Mouse (Mus musculus): ENCODE results near the gene Tmem79. TPM values are rescaled to one million over a fixed set of nuclear protein-coding genes. Genes with fewer than 3 reads are reported as not detected.

Tmem79 gene
- polyA plus RNA-seq, 1 experiment from 2014 or later, result 9.5 TPM

- no peak overlapping the region for H3K4me2 ChIP-seq
- H3K9me3 ChIP-seq, result no peaks in the 10 kb centered on the region
- no peak for ATAC-seq (ENCODE audit: borderline replicate concordance, extremely low read depth, low FRiP score, low TSS enrichment)
- H3K9ac ChIP-seq, result no peak overlapping the region
- 71% methylated on average over 3 of the region's 3 CpGs for WGBS
- no peaks in the 10 kb centered on the region for H3K27me3 ChIP-seq
- H3K36me3 ChIP-seq, result peaks cover 28% of the 10 kb centered on the region
- peaks cover 23% of the 10 kb centered on the region for H3K4me1 ChIP-seq
- no peak overlapping the region for H3K27ac ChIP-seq
- H3K4me3 ChIP-seq, result no peak overlapping the region
Measured at GRCm38 (mm10) chr3:88339006-88339405, 3.1 kb upstream of the Tmem79 start.

- Histone ChIP-seq H3K4me3 (no peak overlapping the region), H3K4me1 (peaks cover 23% of the 10 kb centered on the region), H3K9ac (no peak overlapping the region), H3K27me3 (no peaks in the 10 kb centered on the region), H3K36me3 (peaks cover 22% of the 10 kb centered on the region), H3K27ac (no peak overlapping the region), H3K4me2 (no peak overlapping the region), H3K9me3 (no peaks in the 10 kb centered on the region)
- WGBS, result 89% methylated on average over 7 of the region's 7 CpGs
- ATAC-seq (ENCODE audit: borderline replicate concordance, extremely low read depth, low FRiP score, low TSS enrichment), result no peak
Measured at GRCm38 (mm10) chr3:88338316-88338715, 2.4 kb upstream of the Tmem79 start.

GRCm38 (mm10) chr3:88337367-88338020, 1.5 kb upstream of the Tmem79 start:
- ATAC-seq (ENCODE audit: borderline replicate concordance, extremely low read depth, low FRiP score, low TSS enrichment), result no peak

GRCm38 (mm10) chr3:88335436-88336053, 403 bp downstream of the Tmem79 start:
- H3K36me3 ChIP-seq, result no peaks in the 10 kb centered on the region
- no peaks in the 10 kb centered on the region for H3K9me3 ChIP-seq
- peak; percentile 55 for ATAC-seq (ENCODE audit: borderline replicate concordance, extremely low read depth, low FRiP score, low TSS enrichment)
- H3K27ac ChIP-seq, result peak overlapping the region; percentile 94
- WGBS, result 1% methylated on average over 27 of the region's 27 CpGs
- H3K27me3 ChIP-seq, result no peaks in the 10 kb centered on the region
- peak overlapping the region; percentile 66 for H3K4me2 ChIP-seq
- peaks cover 23% of the 10 kb centered on the region for H3K4me1 ChIP-seq
- peak overlapping the region; percentile 82 for H3K4me3 ChIP-seq
- H3K9ac ChIP-seq, result peak overlapping the region; percentile 98

More at GRCm38 (mm10) chr3:88337367-88338020, 1.5 kb upstream of the Tmem79 start:
- Histone ChIP-seq H3K4me1 (peaks cover 23% of the 10 kb centered on the region), H3K36me3 (peaks cover 13% of the 10 kb centered on the region), H3K4me2 (peak overlapping the region; percentile 71; the same call in 1 of the 2 replicates), H3K9ac (no peak overlapping the region), H3K9me3 (no peaks in the 10 kb centered on the region), H3K27ac (no peak overlapping the region), H3K4me3 (peak overlapping the region; percentile 82), H3K27me3 (no peaks in the 10 kb centered on the region)
- WGBS, result 70% methylated on average over 11 of the region's 11 CpGs

- peak overlapping the region; percentile 94 for H3K27ac ChIP-seq
- WGBS, result 28% methylated on average over 3 of the region's 3 CpGs
- ATAC-seq (ENCODE audit: borderline replicate concordance, extremely low read depth, low FRiP score, low TSS enrichment), result no peak
- H3K4me2 ChIP-seq, result peak overlapping the region; percentile 66
- peaks cover 23% of the 10 kb centered on the region for H3K4me1 ChIP-seq
- H3K9me3 ChIP-seq, result no peaks in the 10 kb centered on the region
- peak overlapping the region; percentile 98 for H3K9ac ChIP-seq
- H3K4me3 ChIP-seq, result peak overlapping the region; percentile 82
- no peaks in the 10 kb centered on the region for H3K27me3 ChIP-seq
- no peaks in the 10 kb centered on the region for H3K36me3 ChIP-seq
Measured at GRCm38 (mm10) chr3:88334902-88335435, 979 bp downstream of the Tmem79 start.

GRCm38 (mm10) chr3:88334029-88334658, 1.8 kb downstream of the Tmem79 start:
- Histone ChIP-seq H3K9ac (peak overlapping the region; percentile 15; the same call in 1 of the 2 replicates), H3K27me3 (no peaks in the 10 kb centered on the region), H3K4me2 (peak overlapping the region; percentile 66), H3K36me3 (0 out of 2 replicates have a peak, but pooled peaks cover 6% of the 10 kb centered on the region), H3K4me1 (peaks cover 23% of the 10 kb centered on the region), H3K9me3 (no peaks in the 10 kb centered on the region), H3K27ac (peak overlapping the region; percentile 94), H3K4me3 (peak overlapping the region; percentile 27)
- no peak for ATAC-seq (ENCODE audit: borderline replicate concordance, extremely low read depth, low FRiP score, low TSS enrichment)
- WGBS, result 37% methylated on average over 12 of the region's 12 CpGs

- Histone ChIP-seq H3K9ac (no peak overlapping the region), H3K9me3 (no peaks in the 10 kb centered on the region), H3K27ac (no peak overlapping the region), H3K4me2 (no peak overlapping the region), H3K4me1 (peaks cover 6% of the 10 kb centered on the region; the same call in 1 of the 2 replicates), H3K36me3 (peaks cover 22% of the 10 kb centered on the region; the same call in 1 of the 2 replicates), H3K4me3 (no peak overlapping the region), H3K27me3 (no peaks in the 10 kb centered on the region)
- 23% methylated on average over 2 of the region's 2 CpGs for WGBS
- no peak for ATAC-seq (ENCODE audit: borderline replicate concordance, extremely low read depth, low FRiP score, low TSS enrichment)
Measured at GRCm38 (mm10) chr3:88331282-88331681, 4.7 kb downstream of the Tmem79 start.

GRCm38 (mm10) chr3:88328956-88329355, 7.0 kb downstream of the Tmem79 start:
- Histone ChIP-seq H3K27ac (no peak overlapping the region), H3K27me3 (no peaks in the 10 kb centered on the region), H3K4me1 (peaks cover 9% of the 10 kb centered on the region), H3K4me3 (no peak overlapping the region), H3K9ac (no peak overlapping the region), H3K4me2 (no peak overlapping the region), H3K36me3 (peaks cover 22% of the 10 kb centered on the region; the same call in 1 of the 2 replicates), H3K9me3 (no peaks in the 10 kb centered on the region)
- ATAC-seq (ENCODE audit: borderline replicate concordance, extremely low read depth, low FRiP score, low TSS enrichment), result no peak
- WGBS, result 57% methylated on average over 5 of the region's 5 CpGs

- Histone ChIP-seq H3K4me3 (peak within 1 kb of the TSS; percentile 56), H3K4me2 (peak within 1 kb of the TSS; percentile 81), H3K27ac (0 out of 2 replicates have a peak within 1 kb of the TSS, but pooled peaks have one; percentile 3), H3K4me1 (peaks cover 9% of the 10 kb centered on the region), H3K27me3 (no peaks in the 10 kb centered on the region), H3K9me3 (no peaks in the 10 kb centered on the region), H3K36me3 (peaks cover 50% of the 10 kb centered on the region), H3K9ac (peak within 1 kb of the TSS; percentile 66)
- WGBS, result under 1% methylated on average over 10 of the region's 10 CpGs
- ATAC-seq (ENCODE audit: borderline replicate concordance, extremely low read depth, low FRiP score, low TSS enrichment), result peak; percentile 76; the same call in 1 of the 2 replicates
Measured at GRCm38 (mm10) chr3:88324951-88325405, 11.0 kb downstream of the Tmem79 start, which contains the start of gene Glmp. Gene Glmp (plus strand): TSS chr3:88325023.

GRCm38 (mm10) chr3:88299172-88299571, 36.8 kb downstream of the Tmem79 start:
- peaks cover 49% of the 10 kb centered on the region for H3K36me3 ChIP-seq
- ATAC-seq (ENCODE audit: borderline replicate concordance, extremely low read depth, low FRiP score, low TSS enrichment), result no peak
- no peak overlapping the region for H3K4me2 ChIP-seq
- peaks cover 17% of the 10 kb centered on the region for H3K4me1 ChIP-seq
- no peak overlapping the region for H3K27ac ChIP-seq
- H3K27me3 ChIP-seq, result no peaks in the 10 kb centered on the region
- WGBS, result 86% methylated on average over 1 of the region's 1 CpGs
- no peak overlapping the region for H3K4me3 ChIP-seq
- no peak overlapping the region for H3K9ac ChIP-seq
- no peaks in the 10 kb centered on the region for H3K9me3 ChIP-seq

- Histone ChIP-seq H3K4me3 (peak overlapping the region; percentile 85), H3K36me3 (peaks cover 33% of the 10 kb centered on the region), H3K27ac (peak overlapping the region; percentile 95), H3K9ac (peak overlapping the region; percentile 83), H3K9me3 (no peaks in the 10 kb centered on the region), H3K4me1 (peaks cover 17% of the 10 kb centered on the region), H3K4me2 (peak overlapping the region; percentile 74), H3K27me3 (no peaks in the 10 kb centered on the region)
- no peak for ATAC-seq (ENCODE audit: borderline replicate concordance, extremely low read depth, low FRiP score, low TSS enrichment)
- under 1% methylated on average over 30 of the region's 30 CpGs for WGBS
Measured at GRCm38 (mm10) chr3:88297321-88297851, 38.6 kb downstream of the Tmem79 start.

All from lung, embryonic 15.5 days (tissue).